Mouse (Mus musculus) embryo, embryonic 11.5 days (tissue): Measurements from ENCODE around the gene E030018B13Rik.
A peak's percentile ranks its signal among the peaks of the same experiment; 100 is the strongest.

Experiments used
- DNase-seq: peaks from one replicate; pipeline ENCODE4 v3.0.0-alpha.2; 2012; ENCODE audit warnings: low read depth, low spot score

E030018B13Rik gene

GRCm38 (mm10) chr7:63914891-63915290, 1.8 kb upstream of the E030018B13Rik start:
- DNase-seq: no peak

- DNase-seq: no peak
These were observed 1.0 kb downstream of the E030018B13Rik start for GRCm38 (mm10) chr7:63917693-63918092.

DNA sequence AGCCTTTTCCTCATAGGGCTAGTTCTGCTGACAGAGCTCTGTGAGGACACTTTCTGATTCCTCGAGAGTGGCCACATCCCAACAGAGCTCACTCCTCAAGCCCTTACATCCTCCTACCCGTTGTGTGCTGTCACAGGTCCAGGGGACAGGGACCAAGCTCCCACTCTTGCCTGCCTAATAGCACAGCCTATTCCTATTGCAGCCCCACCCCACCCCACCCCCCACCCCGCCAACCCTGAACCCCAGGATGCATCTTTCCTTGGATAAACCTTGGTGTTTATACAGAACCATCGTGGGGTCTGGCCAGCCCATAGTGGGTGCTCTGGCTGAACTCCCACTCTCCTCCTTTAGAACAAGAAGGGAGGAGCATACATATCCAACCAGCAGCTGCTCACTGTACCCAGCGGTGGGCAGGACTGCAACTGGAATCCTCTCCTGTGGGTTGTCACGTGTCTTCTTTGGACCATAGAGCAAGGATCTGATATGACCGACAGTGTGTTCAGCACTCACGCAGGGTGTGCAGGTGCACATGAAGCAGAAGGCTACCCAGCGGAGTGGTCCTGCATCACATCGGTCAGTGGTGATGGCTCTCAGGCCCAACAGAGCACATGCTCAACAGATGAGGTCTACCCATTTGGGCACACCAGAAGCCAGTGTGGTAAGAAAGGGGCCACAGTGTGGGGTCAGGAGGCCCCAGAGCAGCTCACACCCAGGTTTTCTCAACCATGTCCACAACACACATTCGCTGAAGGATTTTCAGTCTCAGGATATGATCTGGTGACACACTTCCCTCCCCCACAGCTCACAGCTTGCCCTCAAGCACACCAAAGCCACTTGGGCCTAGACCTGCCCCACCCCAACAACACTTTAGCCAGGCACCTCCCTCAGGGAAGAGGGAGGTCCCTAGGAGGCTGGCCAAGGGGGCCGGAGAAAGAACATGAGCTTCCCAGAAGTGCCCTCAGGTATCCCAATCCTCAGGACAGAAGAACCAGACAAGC, 2.4 kb downstream of the E030018B13Rik start:
- no peak for DNase-seq

GRCm38 (mm10) chr7:63921909-63922562, 5.4 kb downstream of the E030018B13Rik start:
- no peak for DNase-seq

- DNase-seq: no peak
These were observed 5.9 kb downstream of the E030018B13Rik start for GRCm38 (mm10) chr7:63922571-63922970.

DNA sequence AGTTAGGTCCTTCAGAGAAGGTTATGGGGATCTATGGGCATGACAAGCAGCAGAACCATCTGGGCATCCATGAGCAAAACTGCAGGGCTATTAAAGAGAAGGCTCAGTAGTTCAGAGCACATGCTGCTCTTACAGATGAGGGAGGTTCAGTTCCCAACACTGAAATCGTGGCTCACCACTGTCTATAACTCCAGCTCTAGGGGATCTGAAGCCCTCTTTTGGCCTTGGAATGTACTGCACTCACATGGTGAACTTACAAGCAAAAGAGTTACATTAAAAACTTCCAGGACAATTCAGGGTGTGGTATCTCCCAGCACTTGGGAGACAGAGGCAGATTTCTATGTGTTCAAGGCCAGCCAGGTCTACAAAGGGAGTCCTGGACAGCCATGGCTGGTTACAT, 6.3 kb downstream of the E030018B13Rik start:
- no peak for DNase-seq

GRCm38 (mm10) chr7:63924151-63924550, 7.5 kb downstream of the E030018B13Rik start:
- no peak for DNase-seq

- no peak for DNase-seq
These were observed 8.2 kb downstream of the E030018B13Rik start for GRCm38 (mm10) chr7:63924747-63925412.

DNA sequence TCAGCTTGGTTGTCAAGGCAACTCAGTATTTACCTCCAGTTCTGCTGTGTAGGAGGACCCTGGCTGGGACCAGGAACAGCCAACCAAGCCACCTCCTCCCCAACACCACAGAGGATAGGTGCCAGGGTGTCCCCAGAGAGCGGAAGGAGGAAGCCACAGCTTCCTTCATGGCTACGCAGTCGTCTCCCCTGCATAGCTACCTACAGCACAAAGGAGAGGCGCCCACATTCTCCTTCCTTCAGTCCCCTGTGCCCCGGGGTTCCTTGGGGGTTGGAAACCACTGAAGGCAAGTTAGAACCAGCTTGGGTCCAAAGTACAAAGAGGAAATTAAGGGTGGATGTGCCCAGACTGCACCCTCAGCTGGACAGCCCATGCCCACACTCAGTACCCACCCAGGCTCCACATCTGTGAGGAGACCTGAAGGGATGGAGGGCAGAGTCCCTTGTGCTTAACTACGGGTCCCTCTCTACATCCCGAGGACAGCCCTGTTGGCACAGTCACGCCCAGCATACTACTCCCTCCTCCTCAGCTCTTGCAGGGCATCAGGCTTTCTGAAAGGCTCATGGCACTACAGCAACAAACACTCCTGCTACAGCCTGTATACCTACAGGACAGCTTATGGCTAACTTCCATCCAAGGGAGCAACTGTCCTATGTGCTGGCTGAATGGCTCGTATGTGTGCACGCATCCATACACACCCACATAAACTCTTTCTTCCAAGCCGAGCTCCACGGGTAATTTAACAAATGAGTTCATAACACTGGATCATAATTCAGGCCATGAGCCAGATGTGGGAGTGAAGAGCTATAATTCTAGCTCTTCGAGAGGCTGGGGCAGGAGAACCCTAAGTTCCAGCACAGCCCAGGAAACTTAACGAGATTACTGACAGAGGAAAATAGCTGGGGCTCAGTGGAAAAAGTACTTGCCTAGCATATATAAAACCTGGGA, 9.0 kb downstream of the E030018B13Rik start:
- DNase-seq: no peak

DNA sequence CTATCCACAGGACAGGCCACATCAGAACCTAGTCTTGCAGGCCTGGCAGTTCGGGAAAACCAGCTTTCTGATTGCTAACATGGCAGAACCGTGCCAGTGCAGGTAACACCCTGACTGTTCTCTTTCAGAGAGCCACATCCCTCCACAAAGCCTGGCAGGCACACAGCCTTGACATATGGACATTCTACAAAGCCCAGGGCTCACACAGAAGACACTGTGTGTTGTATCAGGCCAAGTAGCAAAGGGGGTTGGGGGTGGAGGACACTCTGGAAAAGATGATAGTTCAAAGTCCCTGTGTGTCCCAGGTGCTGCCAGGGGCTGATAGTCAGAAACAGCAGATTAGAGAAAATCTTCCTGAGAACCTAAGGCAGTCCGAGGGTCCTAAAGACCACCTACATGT, 9.8 kb downstream of the E030018B13Rik start:
- no peak for DNase-seq

DNA sequence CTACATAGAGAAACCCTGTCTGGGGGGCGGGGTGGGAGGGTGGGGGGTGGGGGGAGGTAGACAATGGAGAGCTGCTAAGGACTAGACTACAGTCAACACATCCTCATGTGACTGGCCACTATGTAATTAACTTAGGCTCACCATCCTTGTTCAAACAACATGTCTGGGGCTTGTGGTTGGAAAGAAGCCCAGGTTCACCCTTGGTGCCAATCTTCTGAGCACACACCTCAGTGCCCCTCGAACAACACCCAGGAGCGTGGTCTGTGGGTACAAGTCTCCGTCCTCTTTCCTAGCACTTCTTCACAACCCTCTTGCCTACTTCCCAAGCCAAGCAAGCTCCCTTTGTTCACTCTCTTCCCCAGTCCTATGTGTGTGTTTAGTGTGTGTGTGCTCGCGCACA, 10.5 kb downstream of the E030018B13Rik start:
- no peak for DNase-seq

DNA sequence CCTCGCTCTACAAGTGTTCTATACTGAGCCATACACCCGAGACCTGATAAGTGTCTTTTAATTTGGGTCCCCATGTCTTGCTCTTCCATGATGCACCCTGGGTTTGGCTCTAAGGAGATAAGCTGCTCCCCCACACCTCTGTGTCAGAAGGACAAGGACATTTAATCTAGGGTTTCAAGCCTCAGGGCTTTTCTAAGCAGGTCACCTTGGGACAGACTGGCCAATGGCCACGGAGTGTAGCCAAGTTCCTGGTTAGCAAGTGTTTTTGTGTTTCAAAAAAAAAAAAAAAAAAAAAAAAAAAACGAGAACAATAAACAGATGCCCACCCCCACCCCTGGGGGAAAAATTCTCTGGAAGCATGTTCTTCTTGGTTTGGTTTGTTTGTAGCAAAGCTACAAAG, 12.4 kb downstream of the E030018B13Rik start:
- no peak for DNase-seq

GRCm38 (mm10) chr7:63930132-63930531, 13.5 kb downstream of the E030018B13Rik start:
- no peak for DNase-seq

DNA sequence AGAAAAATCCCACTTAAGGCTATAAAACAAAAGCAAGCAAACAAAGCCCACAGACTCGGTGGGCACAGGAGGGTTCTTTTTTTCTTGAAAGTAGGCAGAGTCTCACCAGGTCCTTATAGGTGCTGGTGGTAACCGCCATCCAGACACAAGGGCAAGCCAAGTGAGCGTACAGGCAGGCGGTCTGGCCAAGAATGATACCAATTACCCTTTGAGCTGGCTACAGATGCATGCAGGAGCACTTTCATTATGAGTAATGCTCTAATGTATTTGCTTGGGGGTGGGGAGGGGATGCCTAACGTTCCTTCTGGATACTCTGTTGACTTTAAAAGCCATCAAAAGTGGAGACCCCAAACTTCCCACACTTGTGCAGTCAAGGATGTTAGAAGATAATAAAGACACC, 14.1 kb downstream of the E030018B13Rik start:
- no peak for DNase-seq

- no peak for DNase-seq
These were observed 15.8 kb downstream of the E030018B13Rik start for GRCm38 (mm10) chr7:63932461-63932860.

GRCm38 (mm10) chr7:63933905-63934304, 17.2 kb downstream of the E030018B13Rik start:
- DNase-seq: no peak

DNA sequence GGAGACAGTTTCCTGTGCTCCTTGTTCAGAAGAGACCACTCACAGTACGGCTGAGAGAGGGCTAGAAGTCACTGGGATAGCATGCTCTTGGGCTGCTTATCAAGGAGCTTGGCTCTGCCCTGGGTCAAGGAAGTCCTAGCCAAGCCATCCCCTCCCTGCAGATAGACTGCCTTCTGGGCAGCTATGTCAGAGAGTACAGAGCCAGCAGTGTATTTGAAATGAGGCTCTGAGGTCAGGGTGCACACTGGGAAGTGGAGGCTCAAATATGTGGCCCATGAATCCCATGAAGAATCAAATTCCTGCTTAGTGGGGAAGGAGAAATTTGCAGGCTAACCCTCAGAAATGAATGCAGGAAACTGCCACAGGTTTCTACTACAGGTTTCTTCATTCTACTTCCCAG, 17.9 kb downstream of the E030018B13Rik start:
- DNase-seq: no peak

DNA sequence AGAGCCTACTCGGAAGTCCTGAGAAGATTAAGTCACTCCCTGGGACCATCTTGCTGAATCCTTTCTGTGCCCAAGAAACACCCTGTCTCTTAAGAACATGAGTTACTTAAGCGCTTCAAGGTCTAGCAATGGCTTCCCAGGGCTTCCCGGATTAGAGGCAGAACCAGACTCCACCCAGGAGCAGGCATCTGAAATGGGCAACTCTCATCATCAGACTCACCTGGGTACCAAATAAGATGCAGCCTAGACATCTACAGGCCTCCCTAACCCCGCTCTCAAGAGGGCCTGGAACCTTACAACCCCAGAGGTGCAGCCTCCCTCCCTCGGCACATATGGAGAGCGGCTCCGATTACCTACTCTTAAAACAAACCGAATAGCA, 19.1 kb downstream of the E030018B13Rik start:
- no peak for DNase-seq

- peak; percentile 29 for DNase-seq
These were observed 19.7 kb downstream of the E030018B13Rik start for GRCm38 (mm10) chr7:63936188-63936985.

DNA sequence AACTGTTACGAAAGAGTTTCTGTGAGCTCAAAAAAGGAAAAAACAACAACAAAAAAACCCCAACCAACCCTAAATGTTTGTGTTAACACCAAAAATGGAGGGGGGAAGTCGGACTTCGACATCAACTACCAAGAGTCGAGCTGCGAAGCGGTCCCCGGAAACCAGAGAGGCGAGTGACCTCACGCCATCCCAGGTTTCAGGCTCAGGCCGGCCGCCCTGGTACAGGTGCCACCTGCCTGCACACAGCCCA, 20.3 kb downstream of the E030018B13Rik start:
- DNase-seq: no peak
